Mouse (Mus musculus) large intestine, adult 2 months (tissue): ENCODE data around the gene Cplx3. TPM values are rescaled to one million over a fixed set of nuclear protein-coding genes. Genes with fewer than 3 reads are reported as not detected.

Experiments
- DNase-seq: peaks from one replicate; pipeline ENCODE4 v3.0.0-alpha.2; 2012; ENCODE audit warnings: low read depth, low spot score
- WGBS: fragments of 180-500 bp; shearing (Covaris S2); methylation state at CpG from one replicate; pipeline ENCODE4 v1.1.7; 2018; 5-methylcytosine and 5-hydroxymethylcytosine counted together
- polyA plus RNA-seq: library from polyadenylated mRNA; depleted of rRNA; stranded (reverse); fragments of >200 nt; gene quantifications from 2 replicates; pipeline ENCODE4 v1.2.3, GENCODE M21; 2012; rRNA removed

The Cplx3 gene
- polyA plus RNA-seq, 1 experiment = not detected

DNA sequence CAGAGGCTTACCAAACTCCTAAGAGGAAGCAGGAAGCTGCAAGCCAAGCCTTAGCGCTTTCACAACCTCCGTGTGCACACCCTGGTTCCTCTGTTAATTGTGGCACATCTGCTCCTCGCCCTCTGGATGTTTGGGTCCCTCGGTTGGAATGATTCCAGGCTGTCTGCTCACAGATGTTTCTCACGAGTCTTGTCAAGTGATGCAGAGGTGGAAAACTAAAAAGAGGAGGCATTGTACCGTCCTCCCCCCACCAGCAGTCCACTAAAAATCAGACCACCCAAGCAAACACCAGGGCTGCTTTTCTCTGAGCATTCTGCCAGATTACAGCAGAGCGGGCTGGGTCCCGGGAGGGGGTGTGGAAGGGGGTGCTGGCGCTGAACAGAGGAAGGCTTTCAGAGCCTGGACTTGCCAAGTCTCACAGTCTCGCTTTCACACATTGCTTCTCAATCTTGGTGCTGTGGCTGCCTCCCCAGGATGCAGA lies 40.3 kb downstream of the Cplx3 start:
- 9% methylated on average over 10 of the region's 10 CpGs for WGBS

GRCm38 (mm10) chr9:57564609-57565008 lies 41.5 kb downstream of the Cplx3 start:
- WGBS = 67% methylated on average over 6 of the region's 6 CpGs

More for the DNA sequence above, 40.3 kb downstream of the Cplx3 start:
- DNase-seq = no peak

GRCm38 (mm10) chr9:57562896-57563372 lies 43.1 kb downstream of the Cplx3 start:
- DNase-seq = no peak
- 20% methylated on average over 4 of the region's 4 CpGs for WGBS

More at GRCm38 (mm10) chr9:57564609-57565008, 41.5 kb downstream of the Cplx3 start:
- DNase-seq = no peak

GRCm38 (mm10) chr9:57561711-57562099 lies 44.4 kb downstream of the Cplx3 start:
- DNase-seq = no peak
- WGBS = 22% methylated on average over 13 of the region's 13 CpGs

- DNase-seq = no peak
Observed at GRCm38 (mm10) chr9:57560861-57561710, 45.0 kb downstream of the Cplx3 start, which contains the start of gene Scamp2. Scamp2 (plus strand) TSS chr9:57560943.

GRCm38 (mm10) chr9:57560263-57560662 lies 45.8 kb downstream of the Cplx3 start:
- 22% methylated on average over 7 of the region's 7 CpGs for WGBS
- DNase-seq = no peak

More at GRCm38 (mm10) chr9:57560861-57561710, 45.0 kb downstream of the Cplx3 start, which contains the start of gene Scamp2:
- under 1% methylated on average over 37 of the region's 37 CpGs for WGBS

DNA sequence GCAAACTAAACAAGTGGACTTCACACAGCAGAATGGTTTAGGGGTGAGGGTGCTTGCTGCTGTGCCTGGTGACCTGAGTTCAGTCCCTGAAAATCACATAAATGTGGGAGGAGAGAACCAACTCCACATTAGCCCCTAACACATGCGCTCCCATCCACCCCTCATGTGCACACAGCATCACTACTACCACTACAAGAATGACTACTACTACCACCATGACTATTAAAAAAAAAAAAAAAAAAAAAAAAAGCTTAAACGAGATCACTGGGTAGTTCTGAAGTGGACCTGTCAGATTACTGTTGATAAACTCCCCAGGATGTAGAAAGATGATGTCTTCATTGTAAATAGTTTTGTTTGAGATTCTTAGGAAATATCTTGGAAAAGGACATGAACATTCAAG lies 46.5 kb downstream of the Cplx3 start:
- no peak for DNase-seq
- WGBS = 69% methylated on average over 2 of the region's 2 CpGs

GRCm38 (mm10) chr9:57558625-57559024 lies 47.5 kb downstream of the Cplx3 start:
- WGBS = 80% methylated on average over 4 of the region's 4 CpGs
- no peak for DNase-seq

DNA sequence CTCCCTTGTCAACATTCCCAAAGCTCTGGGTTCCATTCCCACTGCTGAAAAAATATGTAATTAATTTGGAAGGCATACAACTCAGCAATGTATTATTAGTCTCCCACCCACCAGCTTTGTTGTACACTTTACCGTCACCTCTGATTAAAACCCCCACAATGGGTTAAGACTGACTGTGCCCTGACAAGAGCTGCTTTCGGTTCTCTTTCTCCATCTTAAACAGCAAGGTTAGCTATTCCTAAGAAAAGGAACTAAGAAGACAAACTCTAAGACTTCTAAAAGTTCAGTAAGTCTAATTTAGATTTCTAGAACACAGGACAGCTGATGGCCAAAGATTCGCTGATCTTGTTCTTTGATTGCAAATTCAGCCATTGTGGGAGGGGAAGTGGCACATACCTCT lies 48.9 kb downstream of the Cplx3 start:
- no peak for DNase-seq
- WGBS = 76% methylated on average over 3 of the region's 3 CpGs

GRCm38 (mm10) chr9:57554753-57555152 lies 51.3 kb downstream of the Cplx3 start:
- 87% methylated on average over 3 of the region's 3 CpGs for WGBS
- no peak for DNase-seq

DNA sequence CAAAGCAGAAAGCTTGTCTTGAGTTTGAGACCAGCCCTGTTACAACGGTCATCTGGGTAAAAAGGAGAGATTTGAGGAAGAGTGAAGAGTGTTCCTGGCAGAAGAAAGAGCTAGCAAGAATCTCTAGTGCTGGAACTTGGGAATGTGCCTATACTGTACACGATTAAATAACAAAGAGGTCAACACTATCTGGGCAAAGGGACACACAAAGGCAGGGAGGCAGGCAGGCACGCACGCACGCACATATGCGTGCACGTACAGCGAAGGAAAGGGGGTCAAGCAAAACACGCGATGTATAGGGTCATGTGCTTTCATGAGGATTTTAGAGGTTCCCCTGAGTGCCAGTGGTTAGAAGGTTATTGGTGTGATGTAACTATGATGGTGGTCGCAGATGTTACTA lies 53.0 kb downstream of the Cplx3 start:
- 80% methylated on average over 11 of the region's 11 CpGs for WGBS

DNA sequence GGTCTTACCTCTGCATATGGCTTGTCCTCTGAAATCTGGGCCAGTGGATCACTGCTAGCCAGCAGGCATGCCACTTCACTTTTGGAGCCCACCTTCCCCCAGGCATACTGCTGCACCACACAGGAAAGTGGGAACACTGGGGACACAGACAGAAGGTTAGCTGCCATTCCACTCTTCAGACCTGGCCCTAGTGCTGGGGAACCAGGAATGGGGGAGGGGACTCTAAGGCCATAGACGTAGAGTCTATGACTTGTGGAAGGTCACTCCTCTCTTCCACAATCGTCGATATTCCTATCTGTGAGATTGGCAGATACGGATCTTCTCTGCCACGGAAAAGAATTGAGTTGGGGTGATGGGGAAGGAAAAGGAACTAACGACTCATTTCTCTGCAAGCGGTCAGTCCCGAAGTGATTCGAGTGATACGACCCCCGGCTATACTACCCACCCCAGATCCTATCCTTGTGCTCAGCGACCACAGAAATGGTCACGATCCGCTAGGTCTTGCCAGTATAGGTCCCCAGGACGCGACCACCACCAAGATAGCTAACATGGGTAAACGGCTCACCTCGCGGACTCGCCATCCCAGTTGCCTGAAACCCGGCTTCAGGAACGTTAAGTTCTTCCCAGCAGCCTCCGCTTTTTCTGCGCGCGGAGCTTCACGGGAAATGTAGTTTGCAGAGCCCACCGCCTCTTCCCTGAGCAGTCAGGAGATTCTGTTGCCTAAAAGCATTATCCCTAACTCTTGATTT lies 53.8 kb downstream of the Cplx3 start, which contains the start of gene Mpi:
TSS of gene Mpi (minus strand) at position 625 of the 749 bp plus-strand sequence.
- under 1% methylated on average over 28 of the region's 28 CpGs for WGBS
- DNase-seq = no peak

More for the DNA sequence above, 53.0 kb downstream of the Cplx3 start:
- no peak for DNase-seq

DNA sequence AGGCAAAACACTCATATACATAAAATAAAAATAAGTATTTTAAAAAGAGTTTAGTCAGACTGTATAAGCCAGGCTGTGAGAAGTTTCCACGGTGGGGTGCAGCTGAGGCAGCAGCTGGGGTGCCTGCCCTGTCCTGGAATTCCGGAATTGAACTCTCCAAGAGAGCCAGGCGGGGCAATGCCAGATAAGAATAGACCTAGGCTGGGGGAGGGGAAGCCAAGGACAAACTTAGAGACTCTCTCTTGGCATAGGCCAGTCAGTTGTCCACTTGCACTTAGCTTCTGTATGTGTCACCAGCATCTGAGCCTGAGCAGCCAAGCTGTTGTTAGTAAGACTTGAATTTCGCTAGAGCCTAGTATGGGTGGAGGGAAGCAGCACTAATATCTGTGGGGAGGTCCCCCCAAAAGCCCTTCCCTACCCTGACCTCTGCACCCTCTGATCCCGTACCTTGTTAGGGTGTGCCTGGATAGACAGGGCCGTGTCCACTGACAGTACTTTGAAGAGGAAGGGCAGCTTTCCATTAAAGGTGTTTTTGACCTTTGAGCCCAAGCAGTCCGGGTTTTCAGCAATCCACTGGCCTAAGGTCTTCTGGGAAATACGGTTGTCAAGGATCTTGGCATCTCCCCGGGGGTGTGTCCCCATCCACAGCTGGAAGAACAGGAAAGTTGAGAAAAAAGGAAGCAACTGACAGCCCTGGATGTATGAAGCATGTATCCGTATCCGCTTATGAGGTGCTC lies 55.8 kb downstream of the Cplx3 start:
- 33% methylated on average over 11 of the region's 11 CpGs for WGBS
- DNase-seq = peak; percentile 96

Other genes with a start within 250 kb of the Cplx3 start
- gene Ppcdc, start 166.2 kb downstream of the Cplx3 start, polyA plus RNA-seq = 24.0 and 26.8 TPM in 2 replicates
- 52.3 and 115 TPM in 2 replicates for gene Scamp5, start 138.2 kb downstream of the Cplx3 start, polyA plus RNA-seq
- 1.5 and 1.6 TPM in 2 replicates for gene Rpp25, start 102.3 kb downstream of the Cplx3 start, polyA plus RNA-seq
- gene Cox5a, start 85.0 kb downstream of the Cplx3 start, polyA plus RNA-seq = 594 and 647 TPM in 2 replicates
- gene Fam219b, start 68.8 kb downstream of the Cplx3 start, polyA plus RNA-seq = 3.0 and 4.0 TPM in 2 replicates
- gene Mpi, start 53.5 kb downstream of the Cplx3 start, polyA plus RNA-seq = 160 and 177 TPM in 2 replicates
- gene Scamp2, start 45.3 kb downstream of the Cplx3 start, polyA plus RNA-seq = 218 and 247 TPM in 2 replicates
- gene Ulk3, start 16.8 kb downstream of the Cplx3 start, polyA plus RNA-seq = 17.1 and 26.9 TPM in 2 replicates
- gene Lman1l, start 14.5 kb upstream of the Cplx3 start, polyA plus RNA-seq = 0.07 TPM in 1 of 2 replicates, not detected in the other
- 73.0 and 75.0 TPM in 2 replicates for gene Csk, start 47.4 kb upstream of the Cplx3 start, polyA plus RNA-seq
- not detected in 2 replicates for gene Cyp1a2, start 77.4 kb upstream of the Cplx3 start, polyA plus RNA-seq
- gene Cyp1a1, start 81.6 kb upstream of the Cplx3 start, polyA plus RNA-seq = 0.04 and 0.37 TPM in 2 replicates
- gene Edc3, start 102.3 kb upstream of the Cplx3 start, polyA plus RNA-seq = 10.1 and 11.6 TPM in 2 replicates
- gene Clk3, start 159.6 kb upstream of the Cplx3 start, polyA plus RNA-seq = 84.3 and 90.5 TPM in 2 replicates
- 6.5 and 10.4 TPM in 2 replicates for gene Arid3b, start 230.5 kb upstream of the Cplx3 start, polyA plus RNA-seq